Mouse (Mus musculus) stomach, embryonic 15.5 days (tissue): Measurements from ENCODE around the gene A630095E13Rik. TPM values are rescaled to one million over a fixed set of nuclear protein-coding genes. Genes with fewer than 3 reads are reported as not detected.
"Not testable (repeated sequence)": the region's sequence is repeated elsewhere in the genome, so short reads cannot be mapped to it uniquely, and the experiment has no call there.

ENCODE experiments used
- ATAC-seq: fragments of 200-750 bp; cut with Nextera tagmentation; 2 replicates; pipeline ENCODE4 v1.8.0; 2017; ENCODE audit warnings: low read depth, moderate number of reproducible peaks, moderate TSS enrichment; ENCODE audit not compliant: insufficient read depth, low FRiP score
- H3K27ac ChIP-seq: fragments of 300-500 bp; sonication (generic); 2 replicates; pipeline ENCODE4 v1.5.1; 2015; ENCODE audit warnings: mild to moderate bottlenecking, inconsistent platforms
- H3K27me3 ChIP-seq: fragments of 300-500 bp; sonication (generic); replicated peaks from 2 replicates; pipeline ENCODE4 v1.6.1; 2015; ENCODE audit warnings: inconsistent platforms
- H3K36me3 ChIP-seq: fragments of 300-500 bp; sonication (generic); 2 replicates; pipeline ENCODE4 v1.6.1; 2015; ENCODE audit warnings: inconsistent platforms
- H3K4me1 ChIP-seq: fragments of 300-500 bp; sonication (generic); 2 replicates; pipeline ENCODE4 v1.6.1; 2015; ENCODE audit warnings: inconsistent platforms
- H3K4me2 ChIP-seq: fragments of 300-500 bp; sonication (generic); 2 replicates; pipeline ENCODE4 v1.6.1; 2015; ENCODE audit warnings: mild to moderate bottlenecking, inconsistent platforms
- H3K4me3 ChIP-seq: fragments of 300-500 bp; sonication (generic); replicated peaks from 2 replicates; pipeline ENCODE4 v1.5.1; 2015; ENCODE audit warnings: inconsistent platforms
- H3K9ac ChIP-seq: fragments of 300-500 bp; sonication (generic); 2 replicates; pipeline ENCODE4 v1.6.1; 2015; ENCODE audit warnings: inconsistent platforms
- H3K9me3 ChIP-seq: fragments of 300-500 bp; sonication (generic); 2 replicates; pipeline ENCODE4 v1.6.1; 2016; ENCODE audit warnings: inconsistent platforms
- WGBS: fragments of 180-500 bp; shearing (Covaris S2); methylation state at CpG from one replicate; pipeline ENCODE4 v1.1.7; 2015; 5-methylcytosine and 5-hydroxymethylcytosine counted together
- polyA plus RNA-seq: library from polyadenylated mRNA; unstranded; fragments of >200 nt; fragmentation: Nextera tagmentation; extraction: Ambion mirVana; gene quantifications from 2 replicates; pipeline ENCODE4 v1.2.1, GENCODE M21; 2015

The A630095E13Rik gene
- not detected in 2 replicates for polyA plus RNA-seq

GRCm38 (mm10) chr9:36643276-36643675 is at the start of gene A630095E13Rik:
TSS of gene A630095E13Rik (minus strand) at chr9:36643376.
- 59% methylated on average over 3 of the region's 3 CpGs for WGBS
- H3K9me3 ChIP-seq, H3K36me3 ChIP-seq, H3K4me3 ChIP-seq, H3K4me2 ChIP-seq, H3K4me1 ChIP-seq, H3K27ac ChIP-seq, H3K9ac ChIP-seq, H3K27me3 ChIP-seq, ATAC-seq: not testable (repeated sequence)

DNA sequence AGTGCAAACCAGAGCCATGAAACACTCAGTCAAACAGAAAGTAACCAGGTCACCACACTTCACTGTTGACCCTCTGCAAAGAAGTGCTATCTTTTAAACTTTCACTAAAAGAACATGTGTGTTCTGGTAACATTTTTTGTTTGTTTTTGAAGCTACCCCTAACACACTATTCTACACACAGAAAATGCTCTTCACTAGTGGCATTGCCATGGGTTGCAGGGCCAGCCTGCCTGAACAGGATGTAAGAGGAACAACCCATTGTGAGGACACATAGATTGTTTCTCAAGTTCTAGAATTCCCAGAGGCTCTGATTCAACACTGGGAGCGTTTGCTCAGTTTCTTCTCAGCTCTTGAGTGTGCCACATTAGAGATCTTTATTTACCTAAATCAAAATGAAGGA is 49.7 kb upstream of the A630095E13Rik start, which contains the start of gene Acrv1:
Gene Acrv1, plus strand, starts transcription at position 301 of the 400 bp plus-strand sequence.
- Histone ChIP-seq H3K27ac (no peak within 1 kb of the TSS), H3K4me1 (no peaks in the 10 kb centered on the region), H3K4me3 (no peak within 1 kb of the TSS), H3K27me3 (no peaks in the 10 kb centered on the region), H3K36me3 (no peaks in the 10 kb centered on the region), H3K4me2 (no peak within 1 kb of the TSS), H3K9ac (no peak within 1 kb of the TSS), H3K9me3 (no peaks in the 10 kb centered on the region)
- no peak for ATAC-seq
- WGBS, result 47% methylated on average over 1 of the region's 1 CpGs

DNA sequence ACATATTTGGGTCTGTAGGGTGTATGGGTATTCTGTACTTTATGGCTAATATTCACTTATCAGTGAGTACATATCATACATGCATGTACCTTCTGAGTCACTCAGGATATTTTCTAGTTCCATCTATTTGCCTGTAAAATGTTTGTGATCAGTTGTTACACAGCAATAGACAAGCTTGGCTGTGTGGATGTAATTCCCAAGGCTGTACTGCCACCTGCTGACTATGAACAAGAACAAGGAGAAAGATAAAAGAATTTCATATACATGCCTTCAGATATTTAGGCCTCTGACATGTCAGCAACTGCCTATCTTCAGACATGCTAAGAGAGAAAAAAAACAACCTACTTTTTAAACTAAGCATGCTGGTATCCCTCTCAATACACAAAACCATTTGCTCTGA is 44.2 kb upstream of the A630095E13Rik start:
- ATAC-seq, result no peak
- Histone ChIP-seq H3K27ac (no peak overlapping the region), H3K9ac (no peak overlapping the region), H3K36me3 (no peaks in the 10 kb centered on the region), H3K4me3 (no peak overlapping the region), H3K4me1 (no peaks in the 10 kb centered on the region), H3K9me3 (no peaks in the 10 kb centered on the region), H3K4me2 (no peak overlapping the region), H3K27me3 (no peaks in the 10 kb centered on the region)

DNA sequence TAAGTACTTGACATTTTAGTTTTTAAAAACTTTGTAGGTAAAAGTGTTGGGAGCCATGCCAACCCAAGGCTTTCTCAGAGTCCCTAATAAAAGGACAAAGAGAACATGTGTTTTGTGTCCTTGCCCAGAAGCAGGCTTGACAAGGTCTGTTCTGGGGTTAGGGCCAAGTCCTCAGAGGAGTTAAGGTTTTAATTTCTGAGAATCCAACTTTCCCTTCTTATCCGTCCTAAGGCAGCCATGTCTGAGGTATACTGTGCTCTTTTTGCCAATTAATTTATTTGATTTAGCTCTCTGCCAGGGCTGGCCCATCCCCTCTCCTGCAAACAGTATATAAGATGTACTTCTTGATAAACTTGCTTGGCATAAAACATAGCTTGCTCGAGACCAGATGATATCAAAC is 38.2 kb upstream of the A630095E13Rik start:
- Histone ChIP-seq H3K27me3 (no peaks in the 10 kb centered on the region), H3K9me3 (no peaks in the 10 kb centered on the region), H3K9ac (no peak overlapping the region), H3K4me3 (no peak overlapping the region), H3K27ac (no peak overlapping the region), H3K36me3 (no peaks in the 10 kb centered on the region), H3K4me2 (no peak overlapping the region), H3K4me1 (no peaks in the 10 kb centered on the region)
- no peak for ATAC-seq
- 50% methylated on average over 2 of the region's 2 CpGs for WGBS

Other genes with a start within 250 kb of the A630095E13Rik start
- not detected in 2 replicates for gene Gm7257, start 211.5 kb downstream of the A630095E13Rik start, polyA plus RNA-seq
- gene Gm9513, start 167.7 kb downstream of the A630095E13Rik start, polyA plus RNA-seq, result not detected in 2 replicates
- not detected in 2 replicates for gene Gm5615, start 101.4 kb downstream of the A630095E13Rik start, polyA plus RNA-seq
- gene Gm17689, start 60.7 kb downstream of the A630095E13Rik start, polyA plus RNA-seq, result not detected in 2 replicates
- gene Acrv1, start 49.8 kb upstream of the A630095E13Rik start, polyA plus RNA-seq, result not detected in 2 replicates
- gene Chek1, start 83.7 kb upstream of the A630095E13Rik start, polyA plus RNA-seq, result 27.6 and 29.8 TPM in 2 replicates
- gene Stt3a, start 124.3 kb upstream of the A630095E13Rik start, polyA plus RNA-seq, result 271 and 354 TPM in 2 replicates
- gene Ei24, start 154.0 kb upstream of the A630095E13Rik start, polyA plus RNA-seq, result 94.8 and 99.4 TPM in 2 replicates
- gene Fez1, start 178.5 kb upstream of the A630095E13Rik start, polyA plus RNA-seq, result 14.2 and 17.3 TPM in 2 replicates